Mouse (Mus musculus): ENCODE results near the gene Ubr7.

Gene Ubr7

GRCm38 (mm10) chr12:102826399-102826798 lies 68.6 kb downstream of the Ubr7 start:
- DNase-seq (ENCODE audit: low spot score in 2 of 2) = no peak

DNA sequence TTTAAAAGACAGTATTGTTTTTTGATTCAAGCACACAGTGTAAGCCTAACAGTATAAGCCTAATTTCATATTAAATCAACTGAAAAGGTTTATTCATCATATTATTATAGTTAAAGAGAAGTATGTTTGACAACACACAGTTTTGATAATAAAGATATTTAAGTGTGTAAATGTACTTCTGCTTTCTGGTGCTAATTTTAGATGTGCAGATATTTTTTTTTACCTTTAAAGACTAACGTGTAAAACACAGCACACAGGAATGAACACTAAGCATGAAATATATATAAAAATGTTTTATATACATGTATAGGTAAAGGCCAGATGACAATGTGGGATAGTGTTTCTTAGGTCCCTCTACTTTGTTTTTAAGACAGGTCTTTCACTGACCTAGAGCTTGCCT lies 69.4 kb downstream of the Ubr7 start:
- DNase-seq (ENCODE audit: low spot score in 2 of 2) = no peak
